Mouse (Mus musculus) kidney, postnatal 0 days (tissue): ENCODE results near the gene Gm4450. TPM values are rescaled to one million over a fixed set of nuclear protein-coding genes. Genes with fewer than 3 reads are reported as not detected.
A peak's percentile ranks its signal among the peaks of the same experiment; 100 is the strongest.
"Not testable (repeated sequence)": the region's sequence is repeated elsewhere in the genome, so short reads cannot be mapped to it uniquely, and the experiment has no call there.

ENCODE experiments used
- ATAC-seq: fragments of 200-750 bp; cut with Nextera tagmentation; replicated peaks from 2 replicates; pipeline ENCODE4 v1.8.0; 2017; ENCODE audit warnings: low read depth, moderate number of reproducible peaks, moderate TSS enrichment, moderate library complexity; ENCODE audit not compliant: low FRiP score
- DNase-seq: peaks from one replicate; pipeline ENCODE4 v3.0.0-alpha.2; 2016; ENCODE audit warnings: low spot score
- H3K27ac ChIP-seq: fragments of 300-500 bp; sonication (generic); 2 replicates; pipeline ENCODE4 v1.5.1; 2014; ENCODE audit warnings: mild to moderate bottlenecking
- H3K27me3 ChIP-seq: fragments of 300-500 bp; sonication (generic); 2 replicates; pipeline ENCODE4 v1.6.1; 2014; ENCODE audit warnings: low read length, mixed read lengths; ENCODE audit not compliant: insufficient read depth
- H3K36me3 ChIP-seq: fragments of 300-500 bp; sonication (generic); 2 replicates; pipeline ENCODE4 v1.6.1; 2014; ENCODE audit warnings: low read length, mixed read lengths; ENCODE audit not compliant: insufficient read depth
- H3K4me1 ChIP-seq: fragments of 300-500 bp; sonication (generic); replicated peaks from 2 replicates; pipeline ENCODE4 v1.6.1; 2014; ENCODE audit warnings: antibody characterized with exemption, low read length, mixed read lengths; ENCODE audit not compliant: insufficient read depth
- H3K4me2 ChIP-seq: fragments of 300-500 bp; sonication (generic); 2 replicates; pipeline ENCODE4 v1.6.1; 2014; ENCODE audit warnings: mild to moderate bottlenecking, low read length, moderate library complexity, mixed read lengths
- H3K4me3 ChIP-seq: fragments of 300-500 bp; sonication (generic); replicated peaks from 2 replicates; pipeline ENCODE4 v1.5.1; 2014; ENCODE audit warnings: low read depth, low read length
- H3K9ac ChIP-seq: fragments of 300-500 bp; sonication (generic); 2 replicates; pipeline ENCODE4 v1.6.1; 2014; ENCODE audit warnings: low read depth, low read length
- H3K9me3 ChIP-seq: fragments of 300-500 bp; sonication (generic); replicated peaks from 2 replicates; pipeline ENCODE4 v1.6.1; 2016; ENCODE audit warnings: low read length, inconsistent platforms, mixed read lengths
- CTCF ChIP-seq: IDR thresholded peaks from 2 replicates; pipeline ENCODE4 v1.5.1; 2016; ENCODE audit warnings: antibody characterized with exemption, low read depth, mild to moderate bottlenecking, moderate library complexity
- WGBS: fragments of 180-500 bp; shearing (Covaris S2); extraction: QIAGEN DNeasy Blood & Tissue Kit; methylation state at CpG from one replicate; pipeline ENCODE4 v1.1.7; 2014; 5-methylcytosine and 5-hydroxymethylcytosine counted together
- polyA plus RNA-seq: library from polyadenylated mRNA; unstranded; fragments of >200 nt; fragmentation: Nextera tagmentation; extraction: Ambion mirVana; gene quantifications from 2 replicates; pipeline ENCODE4 v1.2.1, GENCODE M21; 2015

Gm4450 gene
- polyA plus RNA-seq, 1 experiment from 2014 or later, result 90.6 TPM

DNA sequence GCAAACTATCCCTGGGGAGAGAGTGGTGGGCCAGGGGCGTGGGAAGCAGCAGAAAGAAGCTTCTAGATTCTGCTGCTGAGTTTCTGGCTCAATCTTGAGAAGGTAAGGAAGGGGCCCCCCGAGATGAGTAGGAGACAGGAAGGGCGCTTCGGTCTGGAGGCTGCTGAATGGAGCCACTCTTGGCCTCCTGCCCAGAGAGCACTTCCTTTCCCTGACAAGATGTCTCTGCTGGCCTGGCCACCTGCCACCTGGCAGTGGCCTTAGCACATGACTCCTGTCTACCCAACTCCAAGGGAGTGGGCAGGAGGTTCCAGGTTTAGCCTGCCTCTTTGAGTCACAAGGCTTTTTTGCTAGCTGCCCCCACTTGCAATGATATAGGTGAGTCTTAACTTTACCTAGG lies 39.6 kb downstream of the Gm4450 start:
- peak overlapping the region; percentile 62; the same call in 1 of the 2 replicates for H3K27ac ChIP-seq
- peak; percentile 76 for DNase-seq

DNA sequence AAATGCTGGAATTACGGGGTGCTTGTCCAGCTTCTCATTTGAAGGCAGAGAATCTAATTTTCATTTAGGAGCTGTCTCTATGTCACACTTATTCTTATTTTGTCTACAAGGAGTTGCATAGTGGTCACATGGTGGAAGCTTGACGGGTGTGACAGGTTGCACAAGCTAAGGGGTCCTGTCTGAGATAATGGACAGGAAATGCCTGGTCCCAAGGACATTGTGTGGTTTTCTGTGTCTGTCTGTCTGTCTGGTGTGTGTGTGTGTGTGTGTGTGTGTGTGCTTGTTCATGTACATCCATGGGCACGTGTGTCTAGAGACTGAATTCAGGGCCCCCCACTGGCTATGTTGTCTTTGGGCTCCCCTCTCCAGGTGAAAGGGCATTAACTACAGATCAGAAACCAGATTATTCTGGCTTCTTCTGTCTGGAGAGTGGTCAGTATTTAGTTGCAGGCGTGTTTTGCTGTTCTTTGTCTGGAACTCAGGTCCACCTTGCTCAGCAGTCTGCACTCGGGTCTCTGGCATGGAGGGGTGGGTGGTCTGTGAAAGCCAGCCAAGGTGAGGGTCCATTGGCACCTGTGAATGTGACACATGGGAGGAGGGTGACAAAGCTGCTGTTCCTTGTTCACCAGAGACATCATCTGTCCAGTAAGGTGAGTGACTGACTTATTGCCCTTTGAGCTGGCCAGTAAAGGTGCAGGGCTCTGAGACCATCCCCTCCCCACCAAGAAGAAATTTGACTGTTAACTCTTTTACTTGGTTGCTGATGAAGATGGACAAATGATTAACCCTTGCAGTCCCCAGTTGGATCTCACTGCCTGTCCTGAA lies 40.3 kb downstream of the Gm4450 start:
- no peak for ATAC-seq
- DNase-seq, result no peak
- Histone ChIP-seq H3K9me3 (no peaks in the 10 kb centered on the region), H3K4me1 (peaks cover 24% of the 10 kb centered on the region), H3K27me3 (no peaks in the 10 kb centered on the region), H3K9ac (no peak overlapping the region), H3K27ac (peak overlapping the region; percentile 62; the same call in 1 of the 2 replicates), H3K36me3 (peaks cover 4% of the 10 kb centered on the region; the same call in 1 of the 2 replicates), H3K4me2 (no peak overlapping the region; the same call in 1 of the 2 replicates), H3K4me3 (no peak overlapping the region)
- no peak for TF ChIP-seq CTCF
- 69% methylated on average over 5 of the region's 5 CpGs for WGBS

More for the DNA sequence above, 39.6 kb downstream of the Gm4450 start:
- Histone ChIP-seq H3K9me3 (no peaks in the 10 kb centered on the region), H3K4me1 (peaks cover 24% of the 10 kb centered on the region), H3K4me2 (no peak overlapping the region; the same call in 1 of the 2 replicates), H3K9ac (no peak overlapping the region), H3K27me3 (no peaks in the 10 kb centered on the region), H3K36me3 (peaks cover 4% of the 10 kb centered on the region; the same call in 1 of the 2 replicates), H3K4me3 (no peak overlapping the region)
- WGBS, result 28% methylated on average over 4 of the region's 4 CpGs
- no peak for TF ChIP-seq CTCF
- peak; percentile 66 for ATAC-seq

DNA sequence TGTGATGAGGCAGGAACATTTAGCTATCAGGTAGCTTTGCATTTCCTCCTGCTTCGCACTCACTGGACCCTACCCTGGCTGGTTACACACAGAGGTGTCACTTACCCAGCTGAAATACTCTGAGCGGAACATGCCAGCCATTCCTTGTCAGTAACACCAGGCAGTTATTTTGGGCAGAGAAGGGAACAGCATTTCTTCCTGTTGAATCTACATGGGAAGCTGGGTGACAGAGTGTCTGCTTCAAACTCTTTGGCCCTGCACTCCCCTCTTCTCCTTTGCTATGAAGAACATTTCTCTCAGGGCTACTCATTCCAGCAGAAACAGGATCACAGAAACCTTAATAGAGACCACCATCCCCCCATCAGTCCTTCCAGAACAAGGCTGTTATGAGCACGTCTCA lies 42.6 kb downstream of the Gm4450 start:
- Histone ChIP-seq H3K4me1 (peaks cover 16% of the 10 kb centered on the region), H3K4me2 (no peak overlapping the region), H3K27ac (peak overlapping the region; percentile 13; the same call in 1 of the 2 replicates), H3K36me3 (peaks cover 4% of the 10 kb centered on the region; the same call in 1 of the 2 replicates), H3K9me3 (no peaks in the 10 kb centered on the region), H3K9ac (no peak overlapping the region), H3K4me3 (no peak overlapping the region), H3K27me3 (no peaks in the 10 kb centered on the region)
- peak; percentile 58 for DNase-seq
- no peak for TF ChIP-seq CTCF
- no peak for ATAC-seq
- WGBS, result 40% methylated on average over 3 of the region's 3 CpGs

DNA sequence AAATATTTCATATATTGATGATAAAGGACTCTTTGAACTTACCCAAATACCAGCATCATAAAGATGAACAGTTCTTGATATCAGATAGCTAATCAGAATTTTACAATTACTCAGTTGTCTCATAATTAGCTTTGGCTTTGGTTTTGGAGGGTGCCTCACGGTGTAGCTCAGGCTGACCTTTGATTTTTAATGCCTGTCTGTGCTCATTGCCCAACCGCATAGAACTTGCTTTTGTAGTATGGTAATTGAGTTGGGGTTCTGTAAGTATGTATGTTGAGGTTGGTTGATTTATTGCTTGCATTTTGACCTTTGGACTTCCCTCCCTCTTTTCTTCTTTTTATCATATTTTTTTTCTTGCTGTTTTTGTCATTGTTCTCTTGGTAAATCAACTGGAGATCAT lies 43.2 kb downstream of the Gm4450 start:
- TF ChIP-seq CTCF, result no peak
- Histone ChIP-seq H3K9ac (no peak overlapping the region), H3K27me3 (no peaks in the 10 kb centered on the region), H3K4me1 (peaks cover 16% of the 10 kb centered on the region), H3K4me3 (no peak overlapping the region), H3K27ac (no peak overlapping the region), H3K4me2 (no peak overlapping the region), H3K9me3 (no peaks in the 10 kb centered on the region), H3K36me3 (peaks cover 4% of the 10 kb centered on the region; the same call in 1 of the 2 replicates)
- no peak for DNase-seq
- ATAC-seq, result no peak
- WGBS, result 27% methylated on average over 2 of the region's 2 CpGs

DNA sequence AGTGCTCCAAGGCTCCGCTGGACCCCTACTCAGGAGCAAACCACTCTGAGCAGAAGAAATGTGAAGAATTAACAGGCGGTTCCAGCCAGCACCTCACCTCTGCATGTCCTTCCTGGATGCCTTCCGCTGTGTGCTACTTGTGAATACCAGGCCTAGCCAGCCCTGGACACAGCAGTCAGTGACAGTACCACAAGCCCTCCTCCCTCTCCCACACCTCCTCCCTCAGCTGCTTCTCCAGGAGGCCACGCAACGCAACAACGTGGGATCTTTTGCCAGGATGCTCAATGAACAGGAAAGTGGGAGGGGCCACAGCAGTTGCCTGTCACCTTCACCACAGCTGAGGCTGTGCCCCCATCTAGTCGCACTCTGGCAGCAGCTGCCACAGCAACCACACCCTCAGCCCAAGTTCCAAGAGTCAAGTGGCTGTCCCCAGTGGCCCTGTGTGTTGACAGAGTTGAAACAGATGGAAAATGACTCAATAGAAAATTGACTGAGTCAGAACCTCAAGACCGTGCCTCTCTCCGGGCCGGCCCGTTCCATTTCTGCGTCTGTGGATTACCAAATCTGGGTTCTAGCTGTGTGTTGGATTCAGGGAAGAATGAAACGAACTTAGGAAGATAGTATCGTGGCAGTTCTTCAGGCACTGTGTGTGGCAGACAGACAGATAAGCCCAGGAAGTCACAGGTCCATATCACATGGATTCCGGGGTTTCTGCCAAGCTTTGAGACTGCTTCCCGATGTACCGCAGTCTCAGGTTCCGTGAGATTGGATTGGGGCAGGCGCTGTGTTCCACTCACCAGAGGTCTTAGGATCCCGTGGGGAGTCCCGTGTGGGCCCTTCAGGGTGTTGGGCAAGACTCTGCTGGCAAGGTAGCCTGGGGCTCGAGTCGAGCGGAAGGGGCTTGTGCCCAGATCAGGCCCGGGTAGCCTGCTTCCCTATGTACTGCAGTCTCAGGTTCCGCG lies 46.0 kb downstream of the Gm4450 start:
- H3K4me3 ChIP-seq, ATAC-seq, H3K4me1 ChIP-seq, DNase-seq, H3K9me3 ChIP-seq, H3K27me3 ChIP-seq, H3K27ac ChIP-seq, H3K4me2 ChIP-seq, H3K36me3 ChIP-seq, H3K9ac ChIP-seq: not testable (repeated sequence)
- WGBS, result 81% methylated on average over 16 of the region's 27 CpGs

DNA sequence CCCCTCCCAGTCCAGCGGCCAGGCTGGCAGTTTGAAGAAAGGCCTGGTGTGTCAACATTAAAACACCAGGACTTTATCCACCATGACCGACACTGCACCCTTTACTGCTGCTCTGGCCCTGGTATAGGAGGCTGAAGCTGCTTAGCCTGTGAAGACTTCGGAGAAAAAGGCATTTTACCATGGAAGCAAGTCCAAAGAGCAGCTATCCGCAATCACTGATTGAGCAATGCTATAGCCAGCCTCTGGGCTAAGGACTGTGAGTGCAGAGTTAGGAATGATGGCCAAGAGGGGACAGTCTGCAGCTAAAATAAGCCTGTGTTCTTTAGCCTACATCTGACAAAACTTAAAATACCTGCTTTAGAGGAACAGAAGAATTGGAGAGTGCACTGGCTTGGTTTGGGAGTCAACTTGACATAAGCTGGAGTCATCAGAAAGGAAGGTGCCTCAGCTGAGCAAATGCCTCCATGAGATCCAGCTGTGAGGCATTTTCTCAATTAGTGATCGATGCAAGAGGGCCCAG lies 49.6 kb downstream of the Gm4450 start:
- WGBS, result 58% methylated on average over 5 of the region's 5 CpGs
- H3K9ac ChIP-seq, DNase-seq: not testable (repeated sequence)

DNA sequence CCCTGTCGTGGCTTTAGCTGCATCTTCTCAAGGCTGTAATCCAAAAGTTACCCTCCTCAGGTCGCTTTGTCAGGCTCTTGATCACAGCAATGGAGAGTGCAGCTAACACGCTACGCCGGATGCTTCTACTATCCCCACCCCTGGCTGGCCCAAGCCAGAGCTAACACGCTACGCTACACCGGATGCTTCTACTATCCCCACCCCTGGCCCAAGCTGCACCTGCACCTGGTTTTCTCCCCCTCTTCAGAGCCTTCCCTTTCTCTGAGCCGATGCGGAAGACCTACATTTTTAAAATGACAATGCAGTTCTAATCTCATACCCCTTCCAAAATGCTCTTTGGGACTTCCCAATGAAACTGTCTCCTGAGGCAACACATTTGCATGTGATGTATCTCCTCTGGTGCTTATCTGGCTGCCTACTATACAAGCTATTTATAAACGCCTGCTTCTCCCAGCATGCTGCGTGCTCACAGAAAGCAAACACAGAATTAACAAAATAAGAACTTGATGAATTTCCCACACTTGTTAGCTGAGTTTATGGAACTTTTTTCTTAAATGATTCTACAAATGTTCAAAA lies 50.3 kb downstream of the Gm4450 start:
- not testable (repeated sequence) for ATAC-seq, H3K27ac ChIP-seq, DNase-seq, H3K4me2 ChIP-seq, H3K27me3 ChIP-seq, H3K9ac ChIP-seq, H3K4me1 ChIP-seq, H3K9me3 ChIP-seq, H3K36me3 ChIP-seq, H3K4me3 ChIP-seq
- 63% methylated on average over 12 of the region's 12 CpGs for WGBS

More for the DNA sequence above, 49.6 kb downstream of the Gm4450 start:
- H3K4me3 ChIP-seq, H3K27ac ChIP-seq, H3K4me1 ChIP-seq, H3K36me3 ChIP-seq, H3K27me3 ChIP-seq, ATAC-seq, H3K4me2 ChIP-seq, H3K9me3 ChIP-seq: not testable (repeated sequence)

DNA sequence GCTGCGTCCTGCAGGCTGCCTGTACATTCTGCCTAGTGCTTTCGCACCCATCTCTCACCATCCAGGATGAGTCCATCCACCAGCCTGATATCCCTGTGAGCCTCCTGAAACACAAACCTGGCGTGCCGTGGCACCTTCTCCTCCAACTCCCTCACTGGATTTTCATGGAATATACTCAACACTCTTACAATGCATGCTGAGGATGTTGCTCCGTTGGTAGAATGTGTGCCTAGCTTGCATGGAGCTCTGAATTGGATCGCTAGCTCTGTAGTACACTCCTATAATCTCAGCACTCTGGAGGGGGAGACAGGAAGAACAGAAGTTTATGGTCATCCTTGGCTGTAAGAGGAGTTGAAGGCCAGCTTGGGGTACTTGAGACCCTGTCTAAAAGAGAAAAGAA lies 51.0 kb downstream of the Gm4450 start:
- not testable (repeated sequence) for DNase-seq, H3K27ac ChIP-seq

More for the DNA sequence above, 51.0 kb downstream of the Gm4450 start:
- not testable (repeated sequence) for H3K27me3 ChIP-seq, H3K36me3 ChIP-seq, ATAC-seq, H3K9ac ChIP-seq, H3K4me2 ChIP-seq, H3K4me1 ChIP-seq, H3K9me3 ChIP-seq, H3K4me3 ChIP-seq
- WGBS, result 92% methylated on average over 4 of the region's 6 CpGs
